Mouse (Mus musculus): ENCODE data around the gene Opalin. TPM values are rescaled to one million over a fixed set of nuclear protein-coding genes. Genes with fewer than 3 reads are reported as not detected.

Gene Opalin
- not detected in 2 replicates for total RNA-seq (2023)

DNA sequence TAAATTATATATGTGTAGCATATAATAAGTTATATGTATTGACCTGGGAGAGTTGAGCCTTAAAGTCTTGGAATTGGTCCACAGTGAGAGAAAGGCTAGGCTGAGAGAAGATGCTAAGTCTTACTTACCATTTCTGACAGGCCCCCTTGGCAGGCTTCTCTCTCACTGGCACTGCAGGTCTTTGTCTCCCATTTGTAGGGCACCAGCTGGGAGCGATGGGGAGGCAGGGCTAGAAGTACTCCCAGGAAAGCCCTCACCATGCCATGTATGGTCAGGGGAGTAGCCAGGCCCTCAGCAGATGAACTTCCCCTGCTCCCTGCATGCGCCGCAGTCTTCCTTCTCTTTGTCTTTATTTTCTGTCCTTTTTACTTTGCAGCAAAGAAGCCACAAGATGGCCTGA is at the start of gene Opalin:
Opalin (minus strand) TSS at position 208 of the 400 bp plus-strand sequence.

DNA sequence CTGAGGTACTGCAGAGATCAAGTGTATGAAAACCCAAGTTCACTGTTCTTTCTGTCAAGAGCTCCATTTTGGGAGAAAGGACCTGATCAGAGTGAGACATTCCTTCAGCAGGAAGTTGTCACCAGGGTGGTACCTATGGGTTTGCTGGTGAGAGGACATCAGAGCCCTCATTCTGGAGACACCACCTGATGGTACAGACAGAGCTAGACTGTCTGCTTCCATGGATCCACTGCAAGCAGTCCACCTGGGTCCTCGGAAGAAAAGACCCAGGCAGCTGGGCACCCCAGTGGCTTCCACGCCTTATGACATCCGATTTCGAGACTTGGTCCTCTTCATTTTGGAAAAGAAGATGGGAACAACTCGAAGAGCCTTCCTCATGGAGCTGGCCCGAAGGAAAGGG is 47.7 kb downstream of the Opalin start, which contains the start of gene Dntt:
Dntt (plus strand) TSS at position 57 of the 400 bp plus-strand sequence.

Other genes with a start within 250 kb of the Opalin start
- 4.1 and 4.9 TPM in 2 replicates for gene Ccnj, start 245.8 kb downstream of the Opalin start, total RNA-seq (2023)
- gene Zfp518a, start 182.4 kb downstream of the Opalin start, total RNA-seq (2023) = 21.8 and 24.2 TPM in 2 replicates
- 3.3 and 9.8 TPM in 2 replicates for gene Blnk, start 82.6 kb downstream of the Opalin start, total RNA-seq (2023)
- 0.95 and 1.2 TPM in 2 replicates for gene Dntt, start 47.8 kb downstream of the Opalin start, total RNA-seq (2023)
- not detected in 2 replicates for gene Tll2, start 129.7 kb upstream of the Opalin start, total RNA-seq (2023)
- gene Tm9sf3, start 186.9 kb upstream of the Opalin start, total RNA-seq (2023) = 79.6 and 85.3 TPM in 2 replicates

Measured in neutrophil, adult 65 days (primary cell).